Mouse (Mus musculus) CD4-positive, CD25-positive, alpha-beta regulatory T cell, adult 4 months (primary cell): Measurements from ENCODE around the gene Actg2. TPM values are rescaled to one million over a fixed set of nuclear protein-coding genes. Genes with fewer than 3 reads are reported as not detected.
A peak's percentile ranks its signal among the peaks of the same experiment; 100 is the strongest.
"Not testable (repeated sequence)": the region's sequence is repeated elsewhere in the genome, so short reads cannot be mapped to it uniquely, and the experiment has no call there.

Source experiments
- ATAC-seq: one replicate; pipeline ENCODE4 v1.8.0; 2017
- polyA plus RNA-seq, 2 experiments: library from polyadenylated mRNA; unstranded; fragments of 100-300 nt; shearing (Covaris generic); gene quantifications; one replicate each; pipeline ENCODE4 v1.2.1; 2017

Actg2 gene
- polyA plus RNA-seq = 10 to 100 TPM; 21.8 to 33.3 TPM

- ATAC-seq = peak; percentile 43
Observed at GRCm38 (mm10) chr6:83536028-83536794, at the start of gene Actg2. Actg2 (minus strand) TSS chr6:83536265.

DNA sequence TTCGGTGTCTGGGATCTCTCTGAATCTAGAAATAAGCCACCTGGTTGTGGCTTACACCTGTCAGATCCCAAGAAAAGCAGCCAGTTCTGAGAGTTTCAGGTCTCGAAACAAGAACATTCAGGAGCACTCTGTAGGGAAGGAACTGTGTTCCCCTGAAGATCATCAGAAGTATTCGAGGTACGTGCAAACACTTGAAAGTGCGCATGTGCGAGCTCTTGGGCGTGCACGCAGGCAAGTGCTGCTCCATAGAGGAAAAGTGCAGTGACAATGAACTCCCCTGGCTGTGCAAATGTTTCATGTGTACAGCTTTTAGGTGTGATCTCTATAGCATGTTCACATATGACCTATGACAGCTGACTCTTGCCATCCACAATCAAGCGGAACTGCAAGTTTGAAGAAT, 49.3 kb upstream of the Actg2 start:
- not testable (repeated sequence) for ATAC-seq

GRCm38 (mm10) chr6:83583591-83583990, 47.5 kb upstream of the Actg2 start:
- no peak for ATAC-seq

- peak; percentile 90 for ATAC-seq
Observed at GRCm38 (mm10) chr6:83582938-83583270, 46.8 kb upstream of the Actg2 start.

GRCm38 (mm10) chr6:83582135-83582937, 46.3 kb upstream of the Actg2 start:
- ATAC-seq = peak; percentile 73

DNA sequence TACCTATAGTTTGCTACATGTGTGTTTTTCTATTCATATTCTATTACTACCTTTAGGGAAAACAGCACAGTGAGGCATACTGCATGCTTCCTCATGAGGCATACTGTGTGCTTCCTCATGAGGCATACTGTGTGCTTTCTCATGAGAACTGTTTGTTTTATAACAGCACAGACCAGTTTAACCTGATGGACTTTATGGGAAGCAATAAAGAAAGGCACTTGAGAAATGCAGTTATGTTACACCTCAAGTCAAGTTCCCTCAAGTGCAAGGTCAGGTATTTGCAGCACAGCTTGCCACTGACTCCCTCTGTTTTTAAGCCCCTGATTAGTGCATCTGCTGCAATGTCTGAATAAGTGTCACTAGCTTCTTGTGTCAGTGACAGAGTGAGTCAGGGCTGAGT, 41.5 kb upstream of the Actg2 start:
- ATAC-seq = no peak

DNA sequence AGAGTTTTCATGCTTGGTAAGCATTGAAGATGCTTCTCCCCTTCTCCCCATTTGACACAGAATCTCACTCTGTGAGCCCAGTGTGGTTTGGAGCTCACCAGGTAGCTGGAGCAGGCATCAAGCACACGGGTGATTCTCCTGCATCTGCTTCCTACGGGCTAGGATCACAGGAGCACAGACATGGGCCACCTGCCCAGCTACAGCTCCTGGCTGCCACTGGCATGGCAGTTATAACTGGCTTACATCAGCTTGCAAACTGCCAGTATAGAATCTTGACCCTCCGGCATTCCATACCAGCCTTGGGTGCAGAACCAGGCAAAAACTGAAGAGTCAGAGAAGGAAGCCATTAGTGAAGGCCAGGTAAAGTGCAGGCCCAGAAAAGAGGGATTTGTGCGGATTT, 39.5 kb upstream of the Actg2 start:
- ATAC-seq = no peak

GRCm38 (mm10) chr6:83572671-83573070, 36.6 kb upstream of the Actg2 start, which contains the start of gene Stambp:
Stambp (minus strand) TSS chr6:83572729.
- ATAC-seq = no peak

GRCm38 (mm10) chr6:83571840-83572667, 36.0 kb upstream of the Actg2 start:
- peak; percentile 94 for ATAC-seq

DNA sequence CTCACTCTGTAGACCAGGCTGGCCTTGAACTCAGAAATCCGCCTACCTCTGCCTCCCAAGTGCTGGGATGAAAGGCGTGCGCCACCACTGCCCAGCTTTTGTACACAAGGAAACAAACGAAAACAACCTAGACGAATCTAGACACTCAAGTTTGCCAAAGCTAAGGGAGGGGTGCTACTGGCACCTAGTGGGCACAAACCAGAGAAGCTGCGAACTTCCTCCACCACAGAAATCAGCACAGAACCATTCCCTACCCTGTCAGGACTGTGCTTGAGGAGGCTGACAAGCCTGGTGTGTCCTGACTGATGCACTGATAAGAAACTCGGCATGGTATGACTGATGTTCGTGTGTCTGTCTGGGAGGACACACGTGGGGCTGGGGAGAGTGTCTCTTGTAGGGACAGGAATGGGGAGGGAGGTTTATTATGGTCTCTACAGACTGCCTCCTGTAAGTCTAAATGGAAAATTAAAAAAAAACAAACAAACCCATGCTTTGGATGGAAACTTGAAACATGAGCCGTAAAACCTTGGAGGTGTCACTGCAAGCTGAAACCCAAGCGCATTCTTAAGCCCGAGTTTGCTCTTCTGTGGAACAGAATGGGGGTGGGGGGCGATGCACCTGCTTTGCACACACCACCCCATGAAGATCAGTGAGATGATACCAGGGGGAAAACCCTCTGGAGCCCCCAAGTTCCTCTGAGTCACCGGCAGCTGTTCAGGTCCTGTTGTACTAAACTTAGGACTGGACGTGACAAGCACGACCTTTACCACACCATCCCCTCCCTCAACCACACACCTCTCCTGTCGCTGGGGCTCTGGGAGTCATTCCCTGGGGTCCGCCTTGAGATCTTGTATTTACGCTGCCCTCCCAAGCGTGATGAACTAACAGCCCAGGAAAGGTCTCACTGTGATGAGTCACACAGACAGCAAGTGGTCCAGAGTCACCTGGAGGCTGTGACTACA, 33.1 kb upstream of the Actg2 start:
- peak; percentile 44 for ATAC-seq

- no peak for ATAC-seq
Observed at GRCm38 (mm10) chr6:83555972-83556371, 19.9 kb upstream of the Actg2 start.

DNA sequence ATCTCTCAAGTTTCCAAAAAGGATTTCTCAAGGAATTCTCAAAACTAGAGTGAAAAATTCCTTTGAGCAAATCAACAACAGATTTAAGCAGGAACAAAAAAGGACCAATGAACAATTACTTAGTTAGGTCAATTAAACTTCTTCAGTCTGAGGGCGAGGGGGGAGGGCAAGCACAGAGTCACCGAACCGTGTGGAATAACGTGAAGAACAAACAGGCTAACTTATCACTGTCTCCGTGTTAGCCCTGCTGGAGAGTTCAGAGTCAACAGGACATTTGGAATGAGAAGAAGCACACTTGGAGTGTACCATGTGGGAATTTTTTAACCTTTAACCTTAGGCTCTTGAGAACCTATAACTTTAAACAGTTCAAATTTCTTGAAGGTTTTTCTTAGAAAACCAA, 12.3 kb upstream of the Actg2 start:
- no peak for ATAC-seq

DNA sequence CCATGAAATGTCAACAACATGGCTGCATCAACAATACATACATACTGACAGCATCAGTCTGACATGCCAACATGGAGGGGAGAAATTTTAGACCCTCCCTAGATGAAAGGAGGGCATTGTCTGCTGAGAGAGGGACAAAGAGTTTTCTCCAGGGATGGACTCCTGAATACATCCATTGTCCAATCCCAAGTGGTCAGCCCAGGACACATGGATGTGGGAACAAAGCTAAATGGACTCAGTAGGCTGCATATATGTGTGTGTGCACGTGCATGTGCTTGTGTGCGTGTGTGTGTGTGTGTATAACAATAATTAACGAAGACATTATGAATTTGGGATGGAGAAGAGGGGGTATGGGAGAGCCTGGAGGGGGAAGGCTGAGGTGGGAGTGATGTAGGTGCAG, 9.7 kb upstream of the Actg2 start:
- ATAC-seq = no peak

GRCm38 (mm10) chr6:83541756-83542456, 5.8 kb upstream of the Actg2 start:
- no peak for ATAC-seq

DNA sequence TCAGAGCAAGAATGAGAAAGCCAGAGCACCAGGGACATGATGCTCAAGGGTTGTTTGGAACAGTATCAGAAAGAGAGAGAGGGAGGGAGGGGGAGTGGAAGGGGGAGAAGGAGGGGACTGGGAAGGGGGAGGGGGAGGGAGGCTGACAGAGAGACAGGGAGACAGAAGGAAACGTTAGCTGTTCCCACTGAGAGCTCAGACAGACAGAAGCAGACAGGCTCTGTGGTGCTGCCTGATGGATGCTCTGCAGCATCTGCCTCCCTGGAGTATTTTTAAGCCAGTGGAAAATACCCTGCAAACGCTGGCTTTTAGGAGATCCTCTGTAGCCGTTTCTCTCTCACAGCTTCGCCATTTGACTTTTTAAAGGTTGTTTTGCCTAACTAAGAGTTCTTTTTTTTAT, 4.0 kb upstream of the Actg2 start:
- ATAC-seq = no peak

DNA sequence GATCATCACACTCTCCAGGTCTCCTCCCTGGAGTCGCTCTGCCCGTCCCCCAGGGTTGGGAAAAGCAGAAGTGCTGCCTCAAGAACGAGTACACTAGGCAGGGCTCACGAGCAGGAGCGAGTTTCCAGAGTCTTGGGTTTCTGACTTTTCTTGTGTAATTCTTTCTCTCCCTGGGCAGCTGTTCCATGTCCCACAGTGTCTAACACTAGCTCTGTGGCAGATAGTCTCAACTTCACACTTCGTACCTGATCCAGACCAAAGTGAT, 662 bp upstream of the Actg2 start:
- no peak for ATAC-seq

GRCm38 (mm10) chr6:83532608-83533007, 3.5 kb downstream of the Actg2 start:
- no peak for ATAC-seq

GRCm38 (mm10) chr6:83523194-83523593, 12.9 kb downstream of the Actg2 start:
- no peak for ATAC-seq

DNA sequence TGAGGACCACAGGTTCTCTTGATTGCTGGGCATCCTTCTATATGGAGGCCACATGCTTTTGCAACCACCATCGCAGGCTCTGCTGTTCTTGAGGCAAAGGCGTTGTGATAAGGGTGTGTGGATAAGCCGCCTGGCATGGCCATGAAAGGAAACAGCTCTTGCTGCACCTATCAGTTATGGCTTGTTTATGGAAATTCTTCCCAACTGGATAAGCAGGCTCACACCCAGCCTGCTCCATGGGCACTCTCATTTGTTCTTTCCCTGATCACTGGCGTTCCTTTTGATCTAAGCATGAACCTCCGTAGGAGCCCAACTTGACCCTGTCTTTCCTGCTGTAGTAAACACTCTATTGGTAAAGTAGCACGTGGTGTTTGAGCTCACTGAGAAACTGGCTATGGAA, 14.3 kb downstream of the Actg2 start:
- no peak for ATAC-seq

GRCm38 (mm10) chr6:83518637-83519036, 17.4 kb downstream of the Actg2 start:
- no peak for ATAC-seq

- ATAC-seq = no peak
Observed at GRCm38 (mm10) chr6:83515172-83515571, 20.9 kb downstream of the Actg2 start.

DNA sequence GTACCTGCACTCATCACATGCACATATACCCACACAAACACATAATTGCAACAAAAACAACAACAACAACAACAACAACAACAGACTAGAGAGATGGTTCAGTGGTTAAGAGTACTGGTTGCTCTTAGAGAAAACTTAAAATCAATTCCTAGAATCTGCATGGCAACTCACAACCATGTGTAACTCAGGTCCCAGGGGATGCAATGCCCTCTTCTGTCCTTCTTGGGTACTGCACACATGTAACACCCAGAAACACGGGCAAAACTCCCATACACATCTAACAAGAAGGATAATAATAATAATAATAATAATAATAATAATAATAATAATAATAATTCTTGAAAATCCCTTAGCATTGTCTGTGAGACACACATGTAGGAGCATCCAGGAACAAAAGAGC, 23.6 kb downstream of the Actg2 start:
- ATAC-seq = peak; percentile 94
